Mouse (Mus musculus): Measurements from ENCODE around the gene Magee2.
"Not testable (repeated sequence)": the region's sequence is repeated elsewhere in the genome, so short reads cannot be mapped to it uniquely, and the experiment has no call there.

The Magee2 gene

DNA sequence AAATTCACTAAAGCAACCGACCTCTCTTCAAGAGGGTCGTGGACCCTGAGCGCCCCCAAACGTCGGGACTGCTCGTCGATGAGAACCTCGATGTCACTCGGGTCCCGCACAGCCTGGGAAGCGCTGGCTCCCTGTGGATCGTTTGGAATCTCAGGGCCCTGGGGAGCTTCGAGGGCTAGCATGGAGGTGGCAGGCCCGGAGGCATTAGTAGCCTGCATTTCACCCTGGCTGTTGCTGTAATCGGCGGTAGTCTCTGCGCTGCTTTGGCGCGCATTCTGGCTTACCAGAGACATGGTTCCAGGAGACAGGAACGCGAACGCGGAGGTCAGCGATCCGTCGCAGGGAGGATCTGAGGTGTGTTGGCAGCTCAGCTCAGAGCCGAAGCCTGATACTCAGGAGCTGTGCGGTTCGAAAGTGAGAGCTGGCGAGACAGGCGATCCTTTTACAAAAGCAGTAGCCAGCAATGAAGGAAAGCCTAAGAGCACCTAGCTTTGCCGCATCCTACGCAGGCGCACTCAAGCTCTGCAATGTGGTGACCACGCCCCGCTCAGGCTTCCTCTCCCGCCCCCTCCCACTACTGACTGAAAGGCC lies at the start of gene Magee2:
Gene Magee2, minus strand, starts transcription at position 517 of the 591 bp plus-strand sequence.
- peak; percentile 77 for DNase-seq (ENCODE audit: low spot score)

DNA sequence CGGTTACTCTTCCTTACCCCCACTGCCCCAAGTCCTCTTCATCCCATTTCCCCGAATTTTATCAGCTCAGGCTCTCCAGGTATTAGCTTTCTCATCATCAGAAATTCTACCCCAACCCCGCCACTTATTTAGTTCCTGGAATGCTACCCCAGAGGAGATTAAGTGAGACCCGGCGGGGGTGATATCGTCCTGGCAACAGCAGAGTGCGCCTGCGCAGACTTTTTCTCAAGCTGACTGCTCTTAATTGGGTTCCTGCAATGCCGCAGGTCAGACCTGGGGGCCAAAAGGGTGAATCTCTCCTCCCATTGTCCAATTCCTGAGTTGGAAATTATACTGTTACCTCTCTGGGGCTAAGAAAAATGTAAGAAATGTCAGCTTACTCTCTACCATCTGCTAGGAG lies 3.5 kb downstream of the Magee2 start:
- peak; percentile 32 for DNase-seq (ENCODE audit: low spot score)

DNA sequence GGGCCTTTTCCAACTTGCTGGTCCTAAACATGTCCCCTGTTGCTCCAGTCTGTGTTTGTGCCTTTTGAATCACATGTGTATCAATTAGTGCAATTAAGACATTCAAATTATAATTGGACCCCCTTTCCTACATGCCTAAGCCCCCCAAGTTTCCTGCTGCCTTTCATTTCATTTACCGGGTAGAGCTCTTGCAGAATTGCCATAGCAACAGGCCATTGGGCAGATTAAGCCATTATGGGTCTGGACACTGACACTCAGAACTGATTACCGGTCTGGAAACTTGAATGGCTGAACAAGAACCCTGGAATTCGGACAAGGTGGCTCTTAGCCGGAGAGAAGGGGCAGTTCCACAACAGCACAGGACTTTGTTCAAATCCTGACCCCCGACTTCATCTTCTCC lies 39.5 kb downstream of the Magee2 start:
- DNase-seq (ENCODE audit: low spot score): not testable (repeated sequence)

DNA sequence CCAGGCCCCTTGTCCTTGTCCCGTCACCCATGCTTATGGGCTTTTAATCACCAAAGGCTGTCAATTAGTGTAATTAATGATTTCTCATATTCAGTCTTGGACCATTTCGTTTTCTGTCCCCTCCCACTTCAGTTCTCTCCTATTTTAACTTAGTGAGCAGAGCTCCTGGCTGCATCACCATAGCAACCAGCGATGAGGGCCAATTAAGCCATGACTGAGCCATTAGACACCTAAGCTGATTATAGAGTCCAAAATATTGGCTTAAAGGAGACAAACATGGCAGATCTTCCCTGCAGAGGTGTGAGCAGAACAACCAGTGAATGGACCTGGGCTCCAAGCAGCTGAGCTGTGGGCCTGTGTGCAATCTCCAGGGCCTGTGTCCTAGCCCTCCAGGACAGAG lies 40.1 kb downstream of the Magee2 start:
- not testable (repeated sequence) for DNase-seq (ENCODE audit: low spot score)

DNA sequence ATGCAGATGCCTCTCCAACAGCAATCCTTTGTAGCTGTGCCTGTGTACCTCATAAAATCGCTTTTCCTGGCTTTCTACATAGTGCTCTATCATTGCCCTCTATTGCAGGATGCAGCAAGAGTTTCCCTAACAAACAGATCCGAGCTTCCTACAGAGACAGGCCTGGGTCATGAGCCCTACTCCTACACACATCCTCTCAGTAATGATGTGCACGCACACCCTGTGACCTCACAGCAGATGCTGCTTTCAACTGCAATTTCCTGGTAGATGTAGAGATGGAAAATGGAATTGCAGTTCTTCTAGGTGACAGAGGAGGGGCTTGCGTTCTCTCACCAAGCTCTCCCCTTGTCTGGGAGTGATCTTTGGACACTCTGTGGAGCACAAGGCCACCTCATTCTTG lies 43.4 kb downstream of the Magee2 start:
- not testable (repeated sequence) for DNase-seq (ENCODE audit: low spot score)

Measured in embryo, embryonic 10 days (tissue).